Mouse (Mus musculus): ENCODE measurements at regions not wholly inside any gene's neighbourhood (a gene's known extent, or its start where the extent isn't known, plus 50 kb on each side); places are given as distances from the start of the nearest gene placed in this dataset.
A peak's percentile ranks its signal among the peaks of the same experiment; 100 is the strongest.

DNA sequence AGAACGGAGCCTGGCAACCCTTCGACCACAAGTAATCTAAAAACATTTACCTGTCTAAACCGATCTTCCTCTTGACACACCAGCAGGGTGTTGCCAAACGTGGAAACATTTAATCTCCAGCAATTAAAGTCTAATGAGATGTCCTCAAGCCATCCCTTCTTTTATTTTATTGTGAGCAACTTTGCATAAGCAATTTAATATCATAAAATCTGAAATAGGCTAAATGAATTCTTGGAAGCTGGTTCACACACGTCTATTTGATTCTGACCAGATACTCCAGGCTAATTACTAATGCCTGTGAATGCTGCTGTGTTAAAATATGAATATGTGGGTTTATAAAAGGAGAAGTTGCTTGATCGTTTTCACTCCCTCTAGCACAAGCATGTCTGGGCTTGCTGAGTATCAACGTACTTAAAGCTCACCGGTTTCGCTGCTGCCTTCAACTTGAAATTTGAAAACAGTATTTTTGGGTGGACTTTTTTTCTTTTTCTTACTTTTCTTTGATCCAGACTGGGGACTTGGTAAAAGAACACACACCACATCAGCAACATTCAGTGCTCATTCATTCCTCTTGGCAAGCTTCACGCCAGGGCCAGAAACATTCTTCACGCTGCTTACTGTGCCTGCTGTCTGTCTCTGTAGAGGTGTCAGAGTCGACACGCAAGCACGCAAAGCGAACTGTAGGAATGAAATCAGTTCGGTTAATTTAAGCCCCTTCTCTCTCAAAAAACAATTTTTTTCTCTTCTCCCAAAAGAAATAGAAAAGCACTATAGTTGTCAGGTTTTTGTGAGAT lies 194.4 kb downstream of the Npr3 start:
- no peak for DNase-seq (ENCODE audit: low read depth)

DNA sequence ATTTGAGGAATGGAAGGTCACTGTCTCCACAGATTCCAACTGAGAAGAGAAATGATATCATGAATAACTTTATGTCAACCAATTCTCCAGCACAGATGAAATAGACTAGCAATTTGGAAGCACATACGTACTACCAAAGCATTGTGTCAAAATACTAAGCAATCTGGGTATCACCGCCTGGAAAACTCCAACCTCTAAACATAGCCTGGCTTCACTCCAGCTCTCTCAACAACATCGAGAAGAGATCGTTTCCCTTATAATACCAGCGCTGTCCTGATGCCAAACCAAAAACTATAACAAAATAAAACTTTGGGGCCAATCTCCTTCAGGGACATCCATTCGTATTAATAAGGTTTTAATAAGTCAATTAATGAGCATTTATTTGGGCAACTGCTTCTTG lies 205.8 kb downstream of the Npr3 start:
- DNase-seq (ENCODE audit: low read depth), result no peak

DNA sequence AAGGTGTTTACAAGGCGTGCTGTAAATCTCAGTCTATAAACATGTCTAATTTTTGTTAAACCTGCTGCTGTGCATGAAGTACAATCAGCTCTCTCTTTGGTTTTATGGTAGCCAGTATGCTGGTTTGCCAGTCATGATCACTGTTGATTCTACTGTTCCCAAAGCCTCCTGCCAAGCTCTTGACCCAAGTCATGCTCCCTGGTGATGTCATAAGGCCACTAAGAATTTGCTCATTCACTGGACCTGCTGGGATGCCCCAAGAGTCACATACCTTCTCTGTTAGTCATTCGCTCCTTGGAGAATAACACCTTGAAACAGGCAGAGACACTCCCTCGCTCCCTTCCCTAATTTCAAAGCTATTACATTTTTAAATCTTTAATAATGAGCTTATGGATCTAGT lies 207.2 kb downstream of the Npr3 start:
- no peak for DNase-seq (ENCODE audit: low read depth)

DNA sequence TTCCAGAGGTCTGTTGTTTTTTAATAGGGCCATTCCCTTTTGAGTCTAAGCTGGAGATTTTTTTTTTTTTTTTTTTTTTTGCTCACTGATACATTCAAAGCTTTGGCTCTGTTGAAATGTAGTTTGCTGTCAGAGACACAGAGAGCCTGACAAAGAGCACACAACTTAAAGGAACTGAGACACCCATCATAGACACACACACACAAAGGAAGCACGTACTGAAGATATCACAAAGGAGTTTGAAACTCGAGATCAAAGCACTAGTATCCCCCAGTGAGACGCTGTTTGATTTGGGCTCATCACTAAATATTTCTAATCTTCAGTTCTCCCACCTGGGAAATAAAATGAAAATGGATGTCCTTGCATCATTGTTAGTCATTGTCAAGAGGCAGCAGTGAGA lies 210.0 kb downstream of the Npr3 start:
- no peak for DNase-seq (ENCODE audit: low read depth)

DNA sequence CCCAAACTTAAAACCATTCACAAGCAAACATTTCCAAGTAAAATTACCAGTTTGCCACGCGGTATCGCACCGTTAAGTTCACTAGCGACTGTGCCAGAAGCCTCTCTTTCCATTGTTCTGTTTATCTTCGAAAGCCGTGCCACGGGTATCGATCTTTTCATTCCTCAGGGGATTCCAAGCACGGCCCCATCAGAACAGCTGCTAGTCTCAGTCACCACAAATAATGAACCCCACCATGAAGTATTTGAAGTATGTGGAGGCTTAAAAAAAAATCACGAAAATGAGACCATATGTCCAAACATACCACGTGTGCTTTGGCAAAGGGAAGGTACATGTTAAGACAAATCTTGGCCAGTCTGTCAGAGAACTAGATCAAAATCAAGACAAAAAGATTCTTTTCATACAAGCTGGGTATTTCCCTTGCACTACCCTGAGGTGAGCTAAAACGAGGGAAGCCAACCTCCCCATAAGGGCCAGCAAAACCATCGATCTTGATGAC lies 213.3 kb downstream of the Npr3 start:
- no peak for DNase-seq (ENCODE audit: low read depth)

DNA sequence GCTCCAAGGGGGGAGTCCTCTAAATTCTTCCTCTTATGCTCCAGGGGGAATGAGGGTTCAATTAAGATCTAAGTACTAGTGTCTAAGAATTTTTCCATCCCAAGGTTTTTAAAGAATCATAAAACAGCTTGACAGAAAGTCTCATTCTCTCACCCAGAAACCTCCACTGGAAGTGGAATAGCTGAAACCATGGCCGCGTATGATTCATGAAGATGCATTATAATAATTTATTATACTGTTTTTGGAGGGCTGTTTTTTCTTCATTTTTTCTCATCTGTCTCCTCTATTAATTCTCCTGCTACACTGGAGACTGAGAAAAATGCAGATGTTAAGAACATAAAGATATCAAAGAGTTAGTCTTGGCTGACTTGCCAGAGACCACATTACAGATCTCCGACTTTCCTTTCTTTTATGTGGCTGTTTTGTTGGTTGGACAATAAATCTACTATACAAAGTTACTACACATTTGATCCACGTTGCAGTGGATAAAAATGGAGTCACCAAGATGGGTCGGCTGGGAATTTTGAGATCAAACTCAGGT lies 242.2 kb downstream of the Npr3 start:
- DNase-seq (ENCODE audit: low read depth), result no peak

DNA sequence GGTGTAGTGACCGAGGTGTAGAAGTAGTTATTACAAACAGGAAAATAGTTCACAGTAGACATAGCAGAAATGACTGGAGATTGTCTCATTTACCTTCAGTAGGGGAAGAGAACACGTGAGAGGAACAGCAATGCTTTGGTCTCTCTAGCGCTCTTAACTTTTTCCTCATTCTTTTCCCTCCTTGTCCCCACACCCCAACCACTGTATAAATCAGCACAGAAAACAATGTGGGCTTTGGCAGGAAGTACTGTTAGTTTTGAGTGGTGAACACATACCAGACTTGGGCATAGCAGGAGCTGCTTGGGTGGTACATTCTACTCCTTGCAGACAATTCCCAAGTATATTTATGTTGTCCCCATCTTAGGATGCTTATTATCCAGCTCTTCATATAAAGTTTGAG lies 251.9 kb downstream of the Npr3 start:
- DNase-seq (ENCODE audit: low read depth), result no peak

DNA sequence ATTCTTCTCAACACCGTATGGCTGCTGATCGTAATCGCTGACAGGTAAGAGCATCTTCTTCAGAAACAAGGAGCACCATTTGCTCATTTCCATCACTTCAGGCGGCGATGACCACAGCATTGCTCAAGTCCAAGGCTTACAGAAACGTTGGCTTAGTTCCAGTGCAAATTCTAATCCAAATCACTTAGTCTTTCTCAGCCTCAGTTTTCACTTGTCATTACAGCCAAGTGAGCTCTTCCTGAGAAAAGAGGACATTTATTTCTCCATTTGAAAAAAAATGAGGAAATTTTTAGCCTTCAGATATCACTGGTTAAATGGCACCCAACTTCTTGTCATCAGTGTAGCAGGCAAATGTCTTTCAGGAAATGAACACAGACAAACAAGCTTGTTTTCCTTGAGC lies 246.8 kb upstream of the Tars start:
- no peak for DNase-seq (ENCODE audit: low read depth)

DNA sequence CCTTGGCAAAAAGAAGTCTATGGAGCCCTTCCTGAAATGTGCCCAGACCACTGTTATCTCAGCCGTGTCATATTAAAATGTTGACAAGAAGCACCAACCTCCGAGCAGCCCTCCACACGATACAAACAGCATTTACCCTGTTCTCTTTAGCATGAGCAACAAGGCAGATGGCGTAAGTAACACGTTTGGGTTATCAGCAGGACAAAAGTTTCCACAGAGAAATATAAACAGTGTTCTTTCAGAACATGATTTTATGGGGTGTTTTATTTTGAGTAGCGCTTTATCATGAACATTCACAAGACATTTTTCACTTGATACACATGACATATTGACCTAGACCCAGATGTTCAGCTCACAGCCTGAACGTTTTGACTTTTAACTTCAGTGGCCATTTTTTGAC lies 245.3 kb upstream of the Tars start:
- no peak for DNase-seq (ENCODE audit: low read depth)

DNA sequence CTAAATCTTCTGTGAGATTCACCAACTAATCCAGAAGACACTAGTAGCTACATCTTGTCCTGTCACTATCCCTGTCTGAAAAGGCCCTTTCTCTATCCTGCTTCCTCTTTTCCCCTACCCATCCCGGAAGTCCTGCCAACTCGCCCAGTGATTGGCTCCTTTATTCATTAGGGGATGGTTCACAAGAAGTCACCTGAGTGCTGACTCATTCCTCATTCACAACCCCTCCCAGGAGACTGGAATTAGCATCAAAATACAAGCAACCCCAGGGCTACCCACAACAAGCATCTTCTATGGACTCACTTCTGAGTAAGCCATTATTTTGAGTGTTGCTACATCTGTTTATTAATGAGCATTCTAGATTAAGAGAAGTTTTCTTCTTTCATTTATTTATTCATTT lies 231.2 kb upstream of the Tars start:
- no peak for DNase-seq (ENCODE audit: low read depth)

DNA sequence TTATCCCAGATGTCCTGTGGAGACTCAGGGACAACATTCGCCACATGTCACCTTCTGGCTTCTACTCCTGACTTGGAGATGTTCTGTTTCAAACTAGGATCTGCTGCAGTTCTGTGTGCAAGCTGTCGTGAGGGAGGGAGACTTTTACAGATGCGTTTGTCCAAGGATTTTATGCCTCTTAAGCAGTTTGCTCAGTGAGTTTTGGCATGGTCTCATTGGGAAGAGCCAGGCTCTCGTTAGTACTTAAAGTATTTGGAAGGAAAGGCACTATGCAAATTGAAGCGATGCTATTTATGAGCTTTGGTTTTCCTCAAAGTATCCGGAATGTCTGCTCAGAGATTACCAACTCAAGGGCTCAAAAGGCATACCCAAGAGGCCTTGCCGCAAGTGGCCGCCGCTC lies 227.0 kb upstream of the Tars start:
- DNase-seq (ENCODE audit: low read depth), result no peak

DNA sequence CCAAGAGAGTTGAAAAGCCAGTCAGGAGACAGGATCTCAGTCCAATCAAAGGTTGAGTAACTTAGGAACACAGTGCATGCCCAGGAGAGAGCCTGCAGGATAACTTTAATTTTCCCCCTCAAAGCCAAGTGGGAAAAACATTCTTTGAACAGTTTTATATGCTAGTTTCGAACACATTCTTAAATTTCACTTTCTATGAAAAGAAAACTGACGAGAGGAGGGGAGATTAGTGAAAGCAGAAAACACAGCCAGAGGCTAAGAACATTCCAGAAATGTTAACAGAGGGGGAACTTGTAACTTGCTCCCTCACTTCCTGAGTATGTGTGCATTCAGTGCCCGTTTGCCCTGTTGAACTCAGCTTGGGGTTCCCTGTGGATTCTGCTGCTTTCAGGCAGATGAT lies 213.0 kb upstream of the Tars start:
- no peak for DNase-seq (ENCODE audit: low read depth)

DNA sequence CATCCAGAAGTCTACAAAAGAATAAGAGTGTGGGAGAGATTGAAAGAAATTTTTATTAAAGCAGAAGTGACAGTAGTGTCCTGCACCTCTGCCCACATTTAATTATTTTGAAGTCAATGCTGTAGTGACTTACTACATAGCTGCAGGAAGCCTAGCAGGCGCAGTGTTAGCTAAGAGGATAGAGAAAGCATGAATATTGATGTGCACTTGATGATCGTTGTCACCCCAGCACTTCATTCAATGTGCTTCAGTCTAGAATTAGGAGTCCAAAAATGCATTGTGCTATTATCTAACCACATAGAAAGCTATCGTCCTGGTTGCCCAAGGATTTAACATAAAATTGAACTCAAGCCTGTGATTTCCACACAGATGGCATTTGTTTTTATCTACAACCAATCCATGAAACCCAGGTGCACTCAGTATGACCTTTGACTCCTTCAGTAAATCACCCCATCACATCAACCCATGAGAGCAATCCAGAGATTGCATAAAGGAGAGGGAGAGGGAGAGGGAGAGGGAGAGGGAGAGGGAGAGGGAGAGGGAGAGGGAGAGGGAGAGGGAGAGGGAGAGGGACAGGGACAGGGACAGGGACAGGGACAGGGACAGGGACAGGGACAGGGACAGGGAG lies 210.7 kb upstream of the Tars start:
- no peak for DNase-seq (ENCODE audit: low read depth)

DNA sequence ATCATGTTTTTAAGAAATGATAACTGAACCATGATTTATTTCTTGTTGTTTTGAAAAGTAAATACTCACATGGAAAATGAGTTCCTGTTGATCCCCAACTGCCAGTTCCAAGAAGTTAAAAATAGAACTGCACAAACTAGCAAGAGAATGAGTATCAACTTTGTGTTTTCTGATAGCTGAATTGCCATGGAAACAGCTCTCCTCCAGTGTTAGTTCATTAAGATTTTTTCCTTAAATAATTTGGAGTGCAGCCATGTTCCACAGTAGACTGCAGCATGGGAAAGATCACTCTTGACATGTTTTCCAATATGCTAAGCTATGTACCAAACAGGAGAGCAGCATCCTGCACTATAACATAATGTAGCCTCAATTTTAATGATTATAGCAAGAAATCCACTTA lies 208.0 kb upstream of the Tars start:
- no peak for DNase-seq (ENCODE audit: low read depth)

DNA sequence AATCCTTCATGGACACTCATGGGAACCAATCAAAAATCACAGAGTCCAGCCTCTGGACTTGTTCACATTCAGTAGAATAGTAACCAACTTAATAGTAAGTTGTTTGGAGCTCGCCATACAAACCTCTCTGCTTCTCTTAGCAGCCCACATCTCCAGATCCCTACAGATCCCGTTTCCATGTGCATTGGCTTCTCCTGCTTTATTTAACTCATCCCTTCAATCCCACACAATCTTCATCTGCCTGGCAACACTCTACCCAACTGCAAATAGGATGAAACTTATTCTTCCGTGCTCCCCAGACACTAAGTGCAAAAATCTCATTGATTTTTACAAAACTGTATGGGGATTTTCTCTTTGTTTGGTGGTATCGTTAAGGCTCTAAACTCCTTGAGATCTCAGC lies 206.2 kb upstream of the Tars start:
- DNase-seq (ENCODE audit: low read depth), result no peak

DNA sequence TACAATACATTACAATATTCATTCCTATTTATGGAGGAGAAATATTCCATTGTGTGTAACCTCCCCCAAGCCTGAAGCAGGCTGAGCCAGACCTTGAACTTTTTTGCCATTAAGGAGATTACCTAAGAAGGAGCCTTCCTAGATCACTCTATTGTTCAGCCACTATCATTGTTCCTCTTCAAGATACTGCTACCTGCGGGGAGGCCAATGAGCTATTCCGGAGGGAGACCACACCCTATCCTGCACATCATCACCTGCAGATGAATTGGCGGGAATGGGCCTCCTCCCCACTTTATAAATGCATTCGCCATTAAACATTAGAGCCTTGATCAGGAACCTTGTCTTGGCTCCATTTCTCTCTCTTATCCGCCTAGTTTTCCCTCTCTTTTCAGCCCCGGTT lies 197.6 kb upstream of the Tars start:
- no peak for DNase-seq (ENCODE audit: low read depth)

DNA sequence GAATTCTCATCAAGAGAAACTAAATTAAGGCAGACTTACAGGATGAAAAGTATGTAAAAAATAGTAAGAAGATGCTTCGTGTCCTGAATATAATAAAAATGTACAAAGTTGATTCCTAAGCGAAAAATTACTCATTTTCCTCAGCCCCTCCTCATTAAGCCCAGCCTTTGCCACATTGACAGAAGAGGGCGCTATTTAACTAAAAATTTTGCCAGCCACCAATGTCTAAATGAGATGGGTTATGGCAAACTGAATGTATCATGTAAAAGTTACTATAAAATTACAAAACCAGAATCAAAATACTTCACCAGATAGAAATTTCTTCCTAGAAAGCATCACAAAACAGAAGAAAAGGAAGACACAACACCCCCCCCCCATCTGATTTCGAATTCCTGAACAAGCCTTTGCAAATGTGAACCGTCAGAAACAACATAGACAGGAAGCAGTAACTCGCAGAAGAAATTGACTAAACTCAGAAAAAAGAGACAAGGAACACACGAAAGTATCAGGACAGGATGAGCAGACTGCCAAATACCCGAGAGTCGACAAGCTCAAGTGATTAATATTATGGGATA lies 191.2 kb upstream of the Tars start:
- DNase-seq (ENCODE audit: low read depth), result peak; percentile 16

DNA sequence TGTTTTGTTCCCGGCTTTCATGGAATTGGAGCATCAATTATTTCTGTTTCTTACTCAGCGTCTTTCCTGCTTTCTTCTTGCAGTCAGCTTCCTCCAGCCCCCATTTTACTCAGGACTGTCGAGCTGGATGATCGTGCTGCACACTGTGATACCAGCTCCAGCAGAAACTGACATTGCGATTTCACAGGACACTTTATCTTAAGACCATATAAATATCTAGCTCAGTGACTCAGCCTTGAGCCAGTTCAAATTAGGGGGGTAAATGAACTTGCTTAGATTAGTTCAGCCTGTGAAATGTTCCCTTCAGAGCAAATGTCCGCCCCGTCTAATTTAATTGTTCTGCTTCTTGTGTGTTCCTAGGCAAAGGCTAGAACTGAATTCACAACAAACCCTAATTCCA lies 190.3 kb upstream of the Tars start:
- no peak for DNase-seq (ENCODE audit: low read depth)

DNA sequence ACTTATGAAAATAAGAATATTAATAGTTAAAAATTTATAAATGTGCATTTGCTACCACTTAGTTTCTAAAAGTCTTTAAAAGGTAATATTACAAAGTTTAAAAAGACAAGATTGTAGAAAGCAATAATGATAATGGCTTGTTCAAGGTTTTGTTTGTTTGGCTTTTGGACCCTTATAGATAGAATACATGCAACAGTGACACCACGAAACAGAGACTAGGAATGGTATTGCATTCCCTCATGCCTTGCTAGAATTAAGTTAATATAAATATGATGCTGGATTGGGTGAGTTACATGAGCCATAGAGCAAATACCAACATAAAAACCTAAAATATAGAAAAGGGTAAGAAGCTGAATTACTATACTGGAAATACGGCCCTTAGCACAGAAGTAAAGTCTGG lies 186.9 kb upstream of the Tars start:
- DNase-seq (ENCODE audit: low read depth), result no peak

DNA sequence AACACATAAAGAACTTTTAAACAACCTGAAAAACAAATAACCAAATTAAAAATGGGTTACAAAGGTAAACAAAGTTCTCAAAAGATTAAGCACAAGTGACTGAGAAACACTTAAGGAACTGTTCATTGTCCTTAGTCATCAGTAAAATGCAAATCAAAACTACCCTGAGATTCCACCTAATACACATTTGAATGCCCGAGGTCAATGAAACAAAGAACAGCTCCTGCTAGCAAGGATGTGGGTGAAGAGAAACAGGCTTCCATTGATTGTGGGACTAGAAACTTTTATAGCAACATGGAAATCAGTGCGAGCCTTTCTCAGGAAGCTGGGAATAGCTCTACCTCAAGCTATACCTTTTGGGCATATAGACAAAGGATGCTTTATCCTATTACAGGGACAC lies 184.7 kb upstream of the Tars start:
- DNase-seq (ENCODE audit: low read depth), result no peak

DNA sequence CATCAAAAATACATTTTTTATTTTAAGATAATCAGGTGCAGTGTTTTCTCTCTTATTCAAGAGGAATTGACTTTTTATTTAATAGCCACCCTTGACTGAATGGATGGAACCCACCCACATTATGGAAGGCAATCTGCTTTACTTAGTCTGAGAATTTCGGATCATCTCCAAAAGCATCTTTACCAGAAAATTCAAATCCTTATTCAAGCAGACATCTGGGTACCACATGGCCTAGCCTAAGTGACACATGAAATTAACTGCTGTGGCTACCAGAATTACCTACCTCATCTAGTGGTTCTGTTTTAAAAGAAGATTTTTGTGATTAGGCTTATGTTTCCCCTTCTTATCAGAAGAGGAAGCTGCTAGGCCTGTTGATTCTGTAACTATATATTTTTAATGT lies 178.9 kb upstream of the Tars start:
- no peak for DNase-seq (ENCODE audit: low read depth)

DNA sequence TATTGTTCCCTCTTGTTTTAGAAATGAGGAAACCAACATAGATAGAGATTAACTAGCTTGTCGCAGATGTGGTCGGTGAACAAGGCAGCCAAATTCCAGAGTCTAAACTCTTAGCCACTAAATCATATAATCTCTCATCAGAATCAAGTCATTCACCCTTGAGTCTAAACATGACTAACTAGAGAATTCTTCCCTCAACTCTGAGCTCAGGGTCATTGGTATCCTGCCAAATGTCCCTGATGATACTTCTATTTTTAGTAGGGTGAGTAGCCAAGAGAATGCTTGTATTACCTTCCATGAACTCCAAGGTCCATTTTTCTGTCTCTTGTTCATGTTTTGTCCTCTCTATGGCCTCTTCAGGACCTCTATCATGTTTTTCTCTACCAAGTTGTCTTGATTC lies 174.9 kb upstream of the Tars start:
- no peak for DNase-seq (ENCODE audit: low read depth)

DNA sequence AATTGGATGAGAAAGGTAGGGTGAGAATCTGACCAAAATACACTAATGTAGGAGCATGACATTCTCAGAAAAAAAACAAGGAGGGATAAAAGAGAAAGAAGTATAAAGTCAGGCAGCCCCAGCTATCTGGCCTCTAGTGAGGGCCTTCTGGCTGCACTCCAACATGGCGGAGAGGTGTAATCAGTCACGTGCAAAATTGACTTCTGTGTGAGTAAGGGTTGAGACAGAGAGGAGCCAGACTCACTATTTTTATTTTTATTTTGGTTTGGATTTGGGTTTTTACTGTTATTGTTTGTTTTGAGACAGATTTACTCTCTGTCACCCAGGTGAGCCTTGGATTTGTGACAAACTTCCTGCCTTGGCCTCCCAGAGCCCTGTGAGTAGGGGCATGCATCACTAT lies 174.0 kb upstream of the Tars start:
- no peak for DNase-seq (ENCODE audit: low read depth)
